Mouse (Mus musculus): ENCODE data around the gene Kdm5b. TPM values are rescaled to one million over a fixed set of nuclear protein-coding genes. Genes with fewer than 3 reads are reported as not detected.
A peak's percentile ranks its signal among the peaks of the same experiment; 100 is the strongest.

Kdm5b gene
- polyA plus RNA-seq, 1 experiment: 20.4 TPM

GRCm38 (mm10) chr1:134650816-134651215, 90.8 kb downstream of the Kdm5b start:
- WGBS: 83% methylated on average over 5 of the region's 5 CpGs
- no peaks in the 10 kb centered on the region; the same call in 1 of the 2 replicates for H3K4me1 ChIP-seq (ENCODE audit: control insufficient read depth, insufficient read depth, low read length)
- TF ChIP-seq POLR2A (IDR thresholded peaks at IDR 0.05; ENCODE audit: borderline replicate concordance, control insufficient read depth, low read depth, low read length) (no peak), CTCF (IDR thresholded peaks at IDR 0.05; ENCODE audit: control insufficient read depth, insufficient read depth, low read length) (no peak)
- no peak overlapping the region for H3K4me3 ChIP-seq (replicated peaks; ENCODE audit: control insufficient read depth, low read depth, low read length)
- no peak overlapping the region for H3K27ac ChIP-seq (ENCODE audit: control insufficient read depth, insufficient read depth, low read depth, low read length, poor library complexity)

GRCm38 (mm10) chr1:134651268-134651850, 91.4 kb downstream of the Kdm5b start:
- Histone ChIP-seq H3K27ac (ENCODE audit: control insufficient read depth, insufficient read depth, low read depth, low read length, poor library complexity) (no peak overlapping the region), H3K4me1 (ENCODE audit: control insufficient read depth, insufficient read depth, low read length) (no peaks in the 10 kb centered on the region; the same call in 1 of the 2 replicates), H3K4me3 (replicated peaks; ENCODE audit: control insufficient read depth, low read depth, low read length) (no peak overlapping the region)
- WGBS: 44% methylated on average over 13 of the region's 13 CpGs
- TF ChIP-seq POLR2A (IDR thresholded peaks at IDR 0.05; ENCODE audit: borderline replicate concordance, control insufficient read depth, low read depth, low read length) (no peak), CTCF (IDR thresholded peaks at IDR 0.05; ENCODE audit: control insufficient read depth, insufficient read depth, low read length) (no peak)

GRCm38 (mm10) chr1:134651851-134652398, 92.0 kb downstream of the Kdm5b start:
- 40% methylated on average over 4 of the region's 4 CpGs for WGBS
- no peak overlapping the region; the same call in none of the 2 replicates for H3K27ac ChIP-seq (ENCODE audit: control insufficient read depth, insufficient read depth, low read depth, low read length, poor library complexity)
- H3K4me1 ChIP-seq (ENCODE audit: control insufficient read depth, insufficient read depth, low read length): no peaks in the 10 kb centered on the region; the same call in 1 of the 2 replicates
- TF ChIP-seq CTCF (IDR thresholded peaks at IDR 0.05; ENCODE audit: control insufficient read depth, insufficient read depth, low read length) (no peak), POLR2A (IDR thresholded peaks at IDR 0.05; ENCODE audit: borderline replicate concordance, control insufficient read depth, low read depth, low read length) (no peak)
- no peak overlapping the region for H3K4me3 ChIP-seq (replicated peaks; ENCODE audit: control insufficient read depth, low read depth, low read length)

GRCm38 (mm10) chr1:134653603-134654257, 93.8 kb downstream of the Kdm5b start:
- 78% methylated on average over 10 of the region's 10 CpGs for WGBS
- no peaks in the 10 kb centered on the region; the same call in 1 of the 2 replicates for H3K4me1 ChIP-seq (ENCODE audit: control insufficient read depth, insufficient read depth, low read length)
- TF ChIP-seq POLR2A (IDR thresholded peaks at IDR 0.05; ENCODE audit: borderline replicate concordance, control insufficient read depth, low read depth, low read length) (no peak), CTCF (IDR thresholded peaks at IDR 0.05; ENCODE audit: control insufficient read depth, insufficient read depth, low read length) (no peak)
- no peak overlapping the region for H3K27ac ChIP-seq (ENCODE audit: control insufficient read depth, insufficient read depth, low read depth, low read length, poor library complexity)
- no peak overlapping the region for H3K4me3 ChIP-seq (replicated peaks; ENCODE audit: control insufficient read depth, low read depth, low read length)

- Histone ChIP-seq H3K27ac (ENCODE audit: control insufficient read depth, insufficient read depth, low read depth, low read length, poor library complexity) (no peak overlapping the region), H3K4me3 (replicated peaks; ENCODE audit: control insufficient read depth, low read depth, low read length) (no peak overlapping the region), H3K4me1 (ENCODE audit: control insufficient read depth, insufficient read depth, low read length) (no peaks in the 10 kb centered on the region)
- no peak for TF ChIP-seq CTCF (IDR thresholded peaks at IDR 0.05; ENCODE audit: control insufficient read depth, insufficient read depth, low read length)
- no peak for TF ChIP-seq POLR2A (IDR thresholded peaks at IDR 0.05; ENCODE audit: borderline replicate concordance, control insufficient read depth, low read depth, low read length)
- WGBS: 74% methylated on average over 7 of the region's 7 CpGs
Observed at GRCm38 (mm10) chr1:134658841-134659240, 98.9 kb downstream of the Kdm5b start.

GRCm38 (mm10) chr1:134660163-134660562, 100.2 kb downstream of the Kdm5b start:
- H3K27ac ChIP-seq (ENCODE audit: control insufficient read depth, insufficient read depth, low read depth, low read length, poor library complexity): no peak overlapping the region
- TF ChIP-seq CTCF (IDR thresholded peaks at IDR 0.05; ENCODE audit: control insufficient read depth, insufficient read depth, low read length) (no peak), POLR2A (IDR thresholded peaks at IDR 0.05; ENCODE audit: borderline replicate concordance, control insufficient read depth, low read depth, low read length) (no peak)
- no peak overlapping the region for H3K4me3 ChIP-seq (replicated peaks; ENCODE audit: control insufficient read depth, low read depth, low read length)
- H3K4me1 ChIP-seq (ENCODE audit: control insufficient read depth, insufficient read depth, low read length): no peaks in the 10 kb centered on the region
- WGBS: 60% methylated on average over 7 of the region's 7 CpGs

- TF ChIP-seq CTCF (IDR thresholded peaks at IDR 0.05; ENCODE audit: control insufficient read depth, insufficient read depth, low read length) (no peak), POLR2A (IDR thresholded peaks at IDR 0.05; ENCODE audit: borderline replicate concordance, control insufficient read depth, low read depth, low read length) (no peak)
- no peak overlapping the region for H3K4me3 ChIP-seq (replicated peaks; ENCODE audit: control insufficient read depth, low read depth, low read length)
- no peaks in the 10 kb centered on the region for H3K4me1 ChIP-seq (ENCODE audit: control insufficient read depth, insufficient read depth, low read length)
- no peak overlapping the region for H3K27ac ChIP-seq (ENCODE audit: control insufficient read depth, insufficient read depth, low read depth, low read length, poor library complexity)
- 61% methylated on average over 10 of the region's 10 CpGs for WGBS
Observed at GRCm38 (mm10) chr1:134671234-134672070, 111.5 kb downstream of the Kdm5b start.

- Histone ChIP-seq H3K4me1 (ENCODE audit: control insufficient read depth, insufficient read depth, low read length) (no peaks in the 10 kb centered on the region), H3K4me3 (replicated peaks; ENCODE audit: control insufficient read depth, low read depth, low read length) (no peak overlapping the region), H3K27ac (ENCODE audit: control insufficient read depth, insufficient read depth, low read depth, low read length, poor library complexity) (no peak overlapping the region)
- WGBS: 8% methylated on average over 1 of the region's 1 CpGs
- TF ChIP-seq POLR2A (IDR thresholded peaks at IDR 0.05; ENCODE audit: borderline replicate concordance, control insufficient read depth, low read depth, low read length) (no peak), CTCF (IDR thresholded peaks at IDR 0.05; ENCODE audit: control insufficient read depth, insufficient read depth, low read length) (peak; percentile 68)
Observed at GRCm38 (mm10) chr1:134674312-134674711, 114.3 kb downstream of the Kdm5b start.

Measured in bone marrow, adult 2 months (tissue).